Mouse (Mus musculus) heart, embryonic 11.5 days (tissue): Measurements from ENCODE around the gene Olfr96. TPM values are rescaled to one million over a fixed set of nuclear protein-coding genes. Genes with fewer than 3 reads are reported as not detected.
"Not testable (repeated sequence)": the region's sequence is repeated elsewhere in the genome, so short reads cannot be mapped to it uniquely, and the experiment has no call there.

Source experiments
- ATAC-seq: fragments of 200-750 bp; cut with Nextera tagmentation; replicated peaks from 2 replicates; pipeline ENCODE4 v1.8.0; 2017; ENCODE audit warnings: moderate library complexity; ENCODE audit not compliant: insufficient number of reproducible peaks, low FRiP score, low TSS enrichment
- H3K27ac ChIP-seq: fragments of 300-500 bp; sonication (generic); 2 replicates; pipeline ENCODE4 v1.5.1; 2014; ENCODE audit warnings: mild to moderate bottlenecking, low read depth, low read length
- H3K27me3 ChIP-seq: fragments of 300-500 bp; sonication (generic); 2 replicates; pipeline ENCODE4 v1.6.1; 2014; ENCODE audit warnings: mild to moderate bottlenecking, low read length, mixed read lengths; ENCODE audit not compliant: control insufficient read depth, insufficient read depth
- H3K36me3 ChIP-seq: fragments of 300-500 bp; sonication (generic); 2 replicates; pipeline ENCODE4 v1.6.1; 2014; ENCODE audit warnings: mild to moderate bottlenecking, low read length, moderate library complexity, mixed read lengths; ENCODE audit not compliant: control insufficient read depth, insufficient read depth
- H3K4me1 ChIP-seq: fragments of 300-500 bp; sonication (generic); 2 replicates; pipeline ENCODE4 v1.6.1; 2014; ENCODE audit warnings: low read length; ENCODE audit not compliant: control insufficient read depth, insufficient read depth
- H3K4me2 ChIP-seq: fragments of 300-500 bp; sonication (generic); 2 replicates; pipeline ENCODE4 v1.6.1; 2014; ENCODE audit warnings: mild to moderate bottlenecking, moderate library complexity
- H3K4me3 ChIP-seq: fragments of 300-500 bp; sonication (generic); 2 replicates; pipeline ENCODE4 v1.5.1; 2014; ENCODE audit warnings: low read depth, low read length
- H3K9ac ChIP-seq: fragments of 300-500 bp; sonication (generic); 2 replicates; pipeline ENCODE4 v1.6.1; 2014; ENCODE audit warnings: mild to moderate bottlenecking, low read depth, low read length, moderate library complexity
- H3K9me3 ChIP-seq: fragments of 300-500 bp; sonication (generic); replicated peaks from 2 replicates; pipeline ENCODE4 v1.6.1; 2016; ENCODE audit warnings: low read length; ENCODE audit not compliant: control insufficient read depth
- WGBS: fragments of 180-500 bp; shearing (Covaris S2); extraction: QIAGEN DNeasy Blood & Tissue Kit; methylation state at CpG from one replicate; pipeline ENCODE4 v1.1.7; 2014; ENCODE audit not compliant: insufficient replicate concordance; 5-methylcytosine and 5-hydroxymethylcytosine counted together
- polyA plus RNA-seq: library from polyadenylated mRNA; unstranded; fragments of >200 nt; fragmentation: Nextera tagmentation; extraction: Ambion mirVana; gene quantifications from 2 replicates; pipeline ENCODE4 v1.2.1, GENCODE M21; 2014

The Olfr96 gene
- polyA plus RNA-seq, 1 experiment from 2014 or later = not detected

GRCm38 (mm10) chr17:37203206-37203916, 16.6 kb upstream of the Olfr96 start:
- no peaks in the 10 kb centered on the region for H3K9me3 ChIP-seq
- no peak overlapping the region for H3K27ac ChIP-seq
- peaks cover 3% of the 10 kb centered on the region for H3K27me3 ChIP-seq
- WGBS = 0% methylated on average over 4 of the region's 4 CpGs
- no peak overlapping the region for H3K4me3 ChIP-seq
- H3K9ac ChIP-seq = no peak overlapping the region
- no peaks in the 10 kb centered on the region for H3K4me1 ChIP-seq
- H3K36me3 ChIP-seq = no peaks in the 10 kb centered on the region
- no peak for ATAC-seq
- H3K4me2 ChIP-seq = no peak overlapping the region

GRCm38 (mm10) chr17:37203917-37204236, 16.1 kb upstream of the Olfr96 start:
- Histone ChIP-seq H3K4me2 (no peak overlapping the region), H3K27ac (no peak overlapping the region), H3K9me3 (no peaks in the 10 kb centered on the region), H3K4me1 (no peaks in the 10 kb centered on the region), H3K36me3 (no peaks in the 10 kb centered on the region), H3K27me3 (no peaks in the 10 kb centered on the region), H3K9ac (no peak overlapping the region), H3K4me3 (no peak overlapping the region)
- ATAC-seq = no peak
- WGBS = 27% methylated on average over 3 of the region's 3 CpGs

- no peak overlapping the region for H3K9ac ChIP-seq
- no peaks in the 10 kb centered on the region for H3K9me3 ChIP-seq
- ATAC-seq = no peak
- peak overlapping the region; percentile 66 for H3K4me2 ChIP-seq
- peak overlapping the region; percentile 25; the same call in 1 of the 2 replicates for H3K4me3 ChIP-seq
- H3K36me3 ChIP-seq = no peaks in the 10 kb centered on the region
- WGBS = 13% methylated on average over 40 of the region's 40 CpGs
- no peaks in the 10 kb centered on the region for H3K4me1 ChIP-seq
- no peak overlapping the region for H3K27ac ChIP-seq
- peaks cover 17% of the 10 kb centered on the region for H3K27me3 ChIP-seq
Measured at GRCm38 (mm10) chr17:37210884-37211768, 8.8 kb upstream of the Olfr96 start.

GRCm38 (mm10) chr17:37213018-37213417, 6.9 kb upstream of the Olfr96 start, which contains the start of gene Olfr95:
Gene Olfr95 (minus strand): TSS chr17:37213118.
- peaks cover 17% of the 10 kb centered on the region for H3K27me3 ChIP-seq
- ATAC-seq = no peak

GRCm38 (mm10) chr17:37218486-37218885, 1.5 kb upstream of the Olfr96 start:
- Histone ChIP-seq H3K27me3 (no peaks in the 10 kb centered on the region), H3K4me3 (no peak overlapping the region), H3K9me3 (no peaks in the 10 kb centered on the region; the same call in 1 of the 2 replicates), H3K4me1 (no peaks in the 10 kb centered on the region), H3K36me3 (no peaks in the 10 kb centered on the region), H3K27ac (no peak overlapping the region), H3K4me2 (no peak overlapping the region), H3K9ac (no peak overlapping the region)
- ATAC-seq = no peak
- 76% methylated on average over 3 of the region's 3 CpGs for WGBS

More at GRCm38 (mm10) chr17:37213018-37213417, 6.9 kb upstream of the Olfr96 start, which contains the start of gene Olfr95:
- Histone ChIP-seq H3K9ac (no peak within 1 kb of the TSS), H3K27ac (no peak within 1 kb of the TSS), H3K4me2 (no peak within 1 kb of the TSS), H3K9me3 (no peaks in the 10 kb centered on the region; the same call in 1 of the 2 replicates), H3K4me3 (no peak within 1 kb of the TSS), H3K36me3 (no peaks in the 10 kb centered on the region), H3K4me1 (no peaks in the 10 kb centered on the region)
- WGBS = 65% methylated on average over 3 of the region's 3 CpGs

GRCm38 (mm10) chr17:37221879-37222278, 1.9 kb downstream of the Olfr96 start:
- H3K36me3 ChIP-seq = no peaks in the 10 kb centered on the region
- no peak overlapping the region for H3K9ac ChIP-seq
- H3K9me3 ChIP-seq = no peaks in the 10 kb centered on the region; the same call in 1 of the 2 replicates
- no peaks in the 10 kb centered on the region for H3K27me3 ChIP-seq
- no peak overlapping the region for H3K27ac ChIP-seq
- WGBS = 44% methylated on average over 1 of the region's 1 CpGs
- no peaks in the 10 kb centered on the region for H3K4me1 ChIP-seq
- no peak for ATAC-seq
- H3K4me3 ChIP-seq = no peak overlapping the region
- no peak overlapping the region for H3K4me2 ChIP-seq

GRCm38 (mm10) chr17:37237230-37237629, 17.3 kb downstream of the Olfr96 start, which contains the start of gene Olfr97:
Gene Olfr97 (minus strand): TSS chr17:37237330.
- WGBS = 84% methylated on average over 2 of the region's 2 CpGs
- not testable (repeated sequence) for H3K4me2 ChIP-seq, H3K4me3 ChIP-seq, H3K4me1 ChIP-seq, H3K9me3 ChIP-seq, H3K36me3 ChIP-seq, H3K9ac ChIP-seq, ATAC-seq, H3K27ac ChIP-seq, H3K27me3 ChIP-seq

- Histone ChIP-seq H3K9me3 (0 out of 2 replicates have a peak, but pooled peaks cover 4% of the 10 kb centered on the region), H3K4me1 (no peaks in the 10 kb centered on the region), H3K27ac (no peak overlapping the region), H3K36me3 (no peaks in the 10 kb centered on the region), H3K4me3 (no peak overlapping the region), H3K27me3 (no peaks in the 10 kb centered on the region), H3K4me2 (no peak overlapping the region), H3K9ac (no peak overlapping the region)
- 55% methylated on average over 3 of the region's 3 CpGs for WGBS
- ATAC-seq = no peak
Measured at GRCm38 (mm10) chr17:37242198-37242597, 22.3 kb downstream of the Olfr96 start.
